Mouse (Mus musculus) CH12.LX (cell line): ENCODE data around the gene Lca5l. TPM values are rescaled to one million over a fixed set of nuclear protein-coding genes. Genes with fewer than 3 reads are reported as not detected.
A peak's percentile ranks its signal among the peaks of the same experiment; 100 is the strongest.
"Not testable (repeated sequence)": the region's sequence is repeated elsewhere in the genome, so short reads cannot be mapped to it uniquely, and the experiment has no call there.

Experiments used
- DNase-seq: peaks from one replicate; pipeline ENCODE4 v3.0.0-alpha.2; 2013; ENCODE audit errors: extremely low read depth
- H3K27ac ChIP-seq: 2 replicates; pipeline ENCODE4 v1.5.1; 2012; ENCODE audit warnings: low read depth, mild to moderate bottlenecking, control low read depth, moderate library complexity; ENCODE audit not compliant: insufficient read depth
- H3K27me3 ChIP-seq: replicated peaks from 2 replicates; pipeline ENCODE3; 2012; ENCODE audit warnings: inconsistent platforms
- H3K36me3 ChIP-seq, 2 experiments: replicated peaks in 1 of 2; 2 replicates each; pipeline versions ENCODE3 to v1.6.1; 2012; ENCODE audit warnings: inconsistent platforms in 1 of 2, low read length in 1 of 2, mild to moderate bottlenecking in 1 of 2, mixed read lengths in 1 of 2, moderate library complexity in 1 of 2; ENCODE audit not compliant: control insufficient read depth in 1 of 2, insufficient read depth in 1 of 2
- H3K4me1 ChIP-seq, 2 experiments: 2 replicates each; pipeline ENCODE4 v1.6.1; 2012; ENCODE audit warnings: inconsistent platforms in 1 of 2, moderate library complexity in 1 of 2; ENCODE audit not compliant: insufficient read depth in 2 of 2, control insufficient read depth in 1 of 2
- H3K4me2 ChIP-seq: 2 replicates; pipeline ENCODE4 v1.6.1; 2012; ENCODE audit warnings: low read depth, mild to moderate bottlenecking, control low read depth; ENCODE audit not compliant: poor library complexity, insufficient read depth, severe bottlenecking
- H3K4me3 ChIP-seq, 3 experiments: fragments of 150-350 bp in 1 of 3; sonication (generic) in 1 of 3; replicated peaks in 1 of 3; 2 replicates each; pipeline versions ENCODE3 to v1.5.1; 2011 to 2012; ENCODE audit warnings: low read depth in 2 of 3, low read length in 2 of 3, mild to moderate bottlenecking in 2 of 3, moderate library complexity in 2 of 3, control low read depth in 1 of 3, improper control_type of control experiment in 1 of 3, inconsistent platforms in 1 of 3, mixed read lengths in 1 of 3; ENCODE audit not compliant: poor library complexity in 1 of 3
- H3K79me2 ChIP-seq: replicated peaks from 2 replicates; pipeline ENCODE4 v1.6.1; 2012; ENCODE audit warnings: mild to moderate bottlenecking, moderate library complexity; ENCODE audit not compliant: control insufficient read depth, poor library complexity, insufficient read depth, severe bottlenecking; ENCODE audit errors: extremely low read depth
- H3K9ac ChIP-seq: 2 replicates; pipeline ENCODE4 v1.6.1; 2012; ENCODE audit warnings: low read depth, mild to moderate bottlenecking, control low read depth, moderate library complexity; ENCODE audit not compliant: insufficient read depth
- H3K9me3 ChIP-seq: replicated peaks from 2 replicates; pipeline ENCODE3; 2012; ENCODE audit warnings: low read length, inconsistent platforms, mixed read lengths
- BHLHE40 ChIP-seq: IDR thresholded peaks from 2 replicates; pipeline ENCODE4 v1.6.1; 2011; ENCODE audit warnings: mild to moderate bottlenecking, low read depth, low read length, improper control_type of control experiment
- CHD1 ChIP-seq: IDR thresholded peaks from 2 replicates; pipeline ENCODE4 v1.6.1; 2012; ENCODE audit warnings: low read depth, low read length, improper control_type of control experiment, inconsistent platforms
- CHD2 ChIP-seq: IDR thresholded peaks from 2 replicates; pipeline ENCODE4 v1.6.1; 2011; ENCODE audit warnings: low read length, improper control_type of control experiment
- CTCF ChIP-seq, 2 experiments: IDR thresholded peaks in 1 of 2; conservative IDR thresholded peaks in 1 of 2; 2 replicates each; pipeline ENCODE4 v1.5.1; 2011 to 2012; ENCODE audit warnings: low read depth in 2 of 2, low read length in 2 of 2, improper control_type of control experiment in 1 of 2, inconsistent platforms in 1 of 2, mild to moderate bottlenecking in 1 of 2, moderate library complexity in 1 of 2
- E2F4 ChIP-seq: IDR thresholded peaks from 2 replicates; pipeline ENCODE4 v1.6.1; 2011; ENCODE audit warnings: low read depth, low read length, improper control_type of control experiment; ENCODE audit not compliant: insufficient replicate concordance
- ELF1 ChIP-seq: IDR thresholded peaks from 2 replicates; pipeline ENCODE4 v1.6.1; 2014; ENCODE audit warnings: low read depth, mild to moderate bottlenecking, inconsistent platforms, low read length, improper control_type of control experiment
- EP300 ChIP-seq: IDR thresholded peaks from 2 replicates; pipeline ENCODE4 v1.6.1; 2011; ENCODE audit warnings: low read length, improper control_type of control experiment
- ETS1 ChIP-seq: conservative IDR thresholded peaks from 2 replicates; pipeline ENCODE4 v1.6.1; 2012; ENCODE audit warnings: low read depth, mild to moderate bottlenecking, inconsistent platforms, low read length, improper control_type of control experiment, moderate library complexity
- GABPA ChIP-seq: IDR thresholded peaks from 2 replicates; pipeline ENCODE4 v1.6.1; 2012; ENCODE audit warnings: low read depth, low read length, improper control_type of control experiment, inconsistent platforms; ENCODE audit not compliant: insufficient replicate concordance
- HCFC1 ChIP-seq: IDR thresholded peaks from 2 replicates; pipeline ENCODE4 v1.6.1; 2012; ENCODE audit warnings: low read depth, mild to moderate bottlenecking, inconsistent platforms, low read length, improper control_type of control experiment
- IRF4 ChIP-seq: IDR thresholded peaks from 2 replicates; pipeline ENCODE4 v1.6.1; 2014; ENCODE audit warnings: low read depth, mild to moderate bottlenecking, inconsistent platforms, low read length, improper control_type of control experiment
- JUN ChIP-seq: IDR thresholded peaks from 2 replicates; pipeline ENCODE4 v1.6.1; 2011; ENCODE audit warnings: low read depth, mild to moderate bottlenecking, low read length, improper control_type of control experiment, moderate library complexity; ENCODE audit not compliant: insufficient read depth
- JUND ChIP-seq: conservative IDR thresholded peaks from 2 replicates; pipeline ENCODE4 v1.6.1; 2011; ENCODE audit warnings: low read depth, low read length, improper control_type of control experiment
- KAT2A ChIP-seq: IDR thresholded peaks from 2 replicates; pipeline ENCODE4 v1.6.1; 2012; ENCODE audit warnings: low read length, improper control_type of control experiment, inconsistent platforms; ENCODE audit not compliant: insufficient replicate concordance
- MAFK ChIP-seq: IDR thresholded peaks from 2 replicates; pipeline ENCODE4 v1.6.1; 2011; ENCODE audit warnings: low read length, improper control_type of control experiment; ENCODE audit not compliant: insufficient replicate concordance
- MAX ChIP-seq: IDR thresholded peaks from 2 replicates; pipeline ENCODE4 v1.6.1; 2011; ENCODE audit warnings: low read length, improper control_type of control experiment
- MAZ ChIP-seq: IDR thresholded peaks from 2 replicates; pipeline ENCODE4 v1.6.1; 2012; ENCODE audit warnings: low read depth, mild to moderate bottlenecking, inconsistent platforms, low read length, improper control_type of control experiment, moderate library complexity
- MEF2A ChIP-seq: IDR thresholded peaks from 2 replicates; pipeline ENCODE4 v1.6.1; 2014; ENCODE audit warnings: low read depth, mild to moderate bottlenecking, inconsistent platforms, low read length, improper control_type of control experiment, borderline replicate concordance
- MXI1 ChIP-seq: IDR thresholded peaks from 2 replicates; pipeline ENCODE4 v1.6.1; 2011; ENCODE audit warnings: mild to moderate bottlenecking, low read depth, low read length, improper control_type of control experiment
- MYC ChIP-seq: IDR thresholded peaks from 2 replicates; pipeline ENCODE4 v1.6.1; 2011; ENCODE audit warnings: low read depth, mild to moderate bottlenecking, improper control_type of control experiment, low read length
- NELFE ChIP-seq: IDR thresholded peaks from 2 replicates; pipeline ENCODE4 v1.6.1; 2011; ENCODE audit warnings: low read depth, low read length, improper control_type of control experiment
- NRF1 ChIP-seq: IDR thresholded peaks from 2 replicates; pipeline ENCODE4 v1.6.1; 2014; ENCODE audit warnings: low read depth, mild to moderate bottlenecking, inconsistent platforms, low read length, improper control_type of control experiment, moderate library complexity
- PAX5 ChIP-seq: IDR thresholded peaks from 2 replicates; pipeline ENCODE4 v1.6.1; 2012; ENCODE audit warnings: low read length, inconsistent platforms, mixed read lengths
- POLR2A ChIP-seq: IDR thresholded peaks from 2 replicates; pipeline ENCODE4 v1.6.1; 2011; ENCODE audit warnings: low read depth, mild to moderate bottlenecking, improper control_type of control experiment, low read length
- POLR2AphosphoS2 ChIP-seq: IDR thresholded peaks from 2 replicates; pipeline ENCODE4 v1.6.1; 2011; ENCODE audit warnings: low read depth, low read length, improper control_type of control experiment
- RAD21 ChIP-seq: IDR thresholded peaks from 2 replicates; pipeline ENCODE4 v1.6.1; 2011; ENCODE audit warnings: low read depth, mild to moderate bottlenecking, low read length, improper control_type of control experiment, moderate library complexity
- RCOR1 ChIP-seq: conservative IDR thresholded peaks from 2 replicates; pipeline ENCODE4 v1.6.1; 2012; ENCODE audit warnings: low read depth, mild to moderate bottlenecking, inconsistent platforms, low read length, improper control_type of control experiment
- SIN3A ChIP-seq: IDR thresholded peaks from 2 replicates; pipeline ENCODE4 v1.6.1; 2012; ENCODE audit warnings: low read length, improper control_type of control experiment, inconsistent platforms
- SMC3 ChIP-seq: IDR thresholded peaks from 2 replicates; pipeline ENCODE4 v1.6.1; 2011; ENCODE audit warnings: low read depth, low read length, improper control_type of control experiment
- TBP ChIP-seq: conservative IDR thresholded peaks from 2 replicates; pipeline ENCODE4 v1.6.1; 2011; ENCODE audit warnings: low read depth, low read length, improper control_type of control experiment
- TCF12 ChIP-seq: IDR thresholded peaks from 2 replicates; pipeline ENCODE4 v1.6.1; 2014; ENCODE audit warnings: low read depth, mild to moderate bottlenecking, inconsistent platforms, low read length, improper control_type of control experiment
- UBTF ChIP-seq: IDR thresholded peaks from 2 replicates; pipeline ENCODE4 v1.6.1; 2012; ENCODE audit warnings: low read depth, mild to moderate bottlenecking, inconsistent platforms, low read length, improper control_type of control experiment, moderate library complexity
- USF1 ChIP-seq: IDR thresholded peaks from 2 replicates; pipeline ENCODE4 v1.6.1; 2014; ENCODE audit warnings: low read depth, mild to moderate bottlenecking, inconsistent platforms, low read length, improper control_type of control experiment
- USF2 ChIP-seq: conservative IDR thresholded peaks from 2 replicates; pipeline ENCODE4 v1.6.1; 2011; ENCODE audit warnings: low read depth, low read length, improper control_type of control experiment
- ZC3H11A ChIP-seq: IDR thresholded peaks from 2 replicates; pipeline ENCODE4 v1.6.1; 2012; ENCODE audit warnings: low read depth, mild to moderate bottlenecking, inconsistent platforms, low read length, improper control_type of control experiment
- ZKSCAN1 ChIP-seq: IDR thresholded peaks from 2 replicates; pipeline ENCODE4 v1.6.1; 2012; ENCODE audit warnings: low read depth, inconsistent platforms, low read length, improper control_type of control experiment, borderline replicate concordance
- ZMIZ1 ChIP-seq: IDR thresholded peaks from 2 replicates; pipeline ENCODE4 v1.6.1; 2012; ENCODE audit warnings: low read depth, mild to moderate bottlenecking, inconsistent platforms, low read length, improper control_type of control experiment
- ZNF384 ChIP-seq: IDR thresholded peaks from 2 replicates; pipeline ENCODE4 v1.6.1; 2012; ENCODE audit warnings: low read depth, low read length, improper control_type of control experiment, inconsistent platforms
- dilution Hi-C: fragments of 300-500 bp; cut with MboI; formaldehyde crosslinking; loops from 2 replicates; pipeline ENCODE4 v1.14.3; 2020; ENCODE audit warnings: low sequenced_read_pairs; ENCODE audit not compliant: extremely low pct_unique_long_range_greater_than_20kb, extremely low pct_ligation_motif_present
- in situ Hi-C: fragments of 300-500 bp; cut with MboI; formaldehyde crosslinking; loops from 3 replicates; pipeline ENCODE4 v1.14.3; 2019; ENCODE audit warnings: low sequenced_read_pairs, low pct_ligation_motif_present, low pct_unique_long_range_greater_than_20kb, mixed read lengths
- polyA plus RNA-seq: library from polyadenylated mRNA; unstranded; fragments of >175 nt; gene quantifications from 2 replicates; pipeline ENCODE4 v1.2.1, GENCODE M21; 2012; ENCODE audit warnings: low read depth; ENCODE audit not compliant: insufficient read length
- total RNA-seq, 2 experiments: library from RNA; depleted of rRNA; stranded (reverse); fragments of 300-350 nt in 1 of 2; fragments of >200 nt in 1 of 2; gene quantifications; 2 replicates each; pipeline ENCODE4 v1.2.3; 2012 to 2014

Gene Lca5l
- total and polyA plus RNA-seq, 3 experiments, result 0.04 to 0.33 TPM; not detected in 1

DNA sequence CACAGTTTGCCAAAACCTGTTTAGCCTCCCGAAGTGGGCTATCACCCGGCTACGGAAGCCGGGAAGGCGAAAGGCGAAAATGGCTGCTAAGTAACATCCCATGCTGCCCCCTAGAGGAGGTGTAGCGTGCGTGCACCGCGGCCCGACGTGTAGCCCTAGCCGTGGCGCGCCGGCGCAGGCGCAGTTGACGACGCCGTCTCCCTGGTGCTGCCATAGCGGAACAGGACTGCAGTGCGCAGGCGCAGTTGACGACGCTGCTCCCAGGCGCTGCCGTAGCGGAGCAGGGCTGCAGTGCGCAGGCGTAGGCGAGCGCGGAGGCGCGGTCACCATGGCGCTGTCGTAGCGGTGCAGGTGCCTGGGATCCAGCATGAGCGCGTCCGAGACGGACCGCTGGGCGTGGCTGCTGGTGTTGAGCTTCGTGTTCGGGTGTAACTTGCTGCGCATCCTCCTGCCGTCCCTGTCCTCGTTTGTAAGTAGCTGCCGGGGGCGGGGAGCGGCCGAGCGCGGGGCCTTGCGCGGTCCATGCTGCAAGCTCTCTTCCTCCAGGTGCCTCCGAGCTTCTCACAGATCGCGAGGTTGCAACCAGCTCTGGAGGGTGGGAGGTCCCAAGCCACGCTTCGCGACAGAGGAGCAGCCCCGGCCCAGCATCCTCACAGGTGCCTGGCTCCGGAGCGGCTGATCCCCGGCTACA, 46.8 kb downstream of the Lca5l start, which contains the start of gene Wrb:
TSS of gene Wrb (plus strand) at position 298 of the 691 bp plus-strand sequence.
- in situ Hi-C loops (no loop called here), dilution Hi-C loops (no loop called here)
- H3K4me1 ChIP-seq, result peaks cover 13 to 30% of the 10 kb centered on the region in 2 experiments

DNA sequence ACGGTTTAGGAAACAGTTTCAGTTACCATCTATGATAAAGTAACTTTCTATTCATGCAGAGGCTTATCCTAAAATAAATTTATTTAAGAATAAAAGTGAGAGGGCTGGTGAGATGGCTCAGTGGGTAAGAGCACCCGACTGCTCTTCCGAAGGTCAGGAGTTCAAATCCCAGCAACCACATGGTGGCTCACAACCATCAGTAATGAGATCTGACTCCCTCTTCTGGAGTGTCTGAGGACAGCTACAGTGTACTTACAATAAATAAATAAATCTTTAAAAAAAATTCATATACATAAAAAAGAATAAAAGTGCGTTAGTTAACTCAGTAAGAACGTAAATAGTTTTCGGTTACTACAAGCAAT, 47.3 kb downstream of the Lca5l start:
- H3K27me3 ChIP-seq, H3K4me2 ChIP-seq, DNase-seq, H3K9ac ChIP-seq, in situ Hi-C loops, dilution Hi-C loops, H3K27ac ChIP-seq: not testable (repeated sequence)
- H3K4me3 ChIP-seq, result peak overlapping the region in 2 of 3 experiments; percentile 54 to 64
- TF ChIP-seq MYC, result peak; percentile 18; the same call in 1 of the 2 replicates
- H3K36me3 ChIP-seq, result peaks cover 0 to 27% of the 10 kb centered on the region in 2 experiments
- peaks cover 13% of the 10 kb centered on the region for H3K79me2 ChIP-seq
- peaks cover 10% of the 10 kb centered on the region for H3K9me3 ChIP-seq
- H3K4me1 ChIP-seq, result peaks cover 13 to 30% of the 10 kb centered on the region in 2 experiments

More for the DNA sequence above, 46.8 kb downstream of the Lca5l start, which contains the start of gene Wrb:
- Histone ChIP-seq H3K9ac (peak within 1 kb of the TSS; percentile 50), H3K36me3 (peaks cover 0 to 31% of the 10 kb centered on the region in 2 experiments), H3K27ac (peak within 1 kb of the TSS; percentile 40), H3K27me3 (peaks cover 1% of the 10 kb centered on the region), H3K79me2 (peaks cover 13% of the 10 kb centered on the region), H3K4me3 (peak within 1 kb of the TSS; percentile 64 to 88 (median 84)), H3K4me2 (peak within 1 kb of the TSS; percentile 79), H3K9me3 (peaks cover 9% of the 10 kb centered on the region)
- TF ChIP-seq USF2 (no peak), EP300 (no peak), JUN (no peak), JUND (no peak), KAT2A (peak; percentile 77; the same call in 1 of the 2 replicates), SIN3A (peak; percentile 87), E2F4 (no peak), CHD1 (no peak), IRF4 (peak; percentile 57), HCFC1 (peak; percentile 87), NELFE (peak; percentile 95), MAFK (peak; percentile 17; the same call in 1 of the 2 replicates), ZMIZ1 (peak; percentile 79), POLR2A (peak; percentile 90), MEF2A (peak; percentile 81), RCOR1 (0 out of 2 replicates have a peak, but pooled peaks have one; percentile 55), UBTF (peak; percentile 67; the same call in 1 of the 2 replicates), MAX (peak; percentile 90), USF1 (no peak; the same call in 1 of the 2 replicates), RAD21 (peak; percentile 68), SMC3 (peak; percentile 55; the same call in 1 of the 2 replicates), BHLHE40 (peak; percentile 37), MXI1 (peak; percentile 97), NRF1 (peak; percentile 97), POLR2AphosphoS2 (peak; percentile 82; the same call in 1 of the 2 replicates), TBP (peak; percentile 78; the same call in 1 of the 2 replicates), MYC (peak; percentile 81; the same call in 1 of the 2 replicates), ZKSCAN1 (no peak), ZNF384 (no peak), ELF1 (peak; percentile 93), TCF12 (peak; percentile 83), MAZ (peak; percentile 64; the same call in 1 of the 2 replicates), GABPA (no peak), ETS1 (0 out of 2 replicates have a peak, but pooled peaks have one; percentile 9), CHD2 (peak; percentile 80), CTCF (conservative IDR thresholded peaks at IDR 0.05 in 1 of 2, IDR thresholded peaks at IDR 0.05 in 1 of 2; ENCODE audit: low read depth in 2 of 2, low read length in 2 of 2) (peak; percentile 75 to 98), ZC3H11A (no peak), PAX5 (no peak)
- TF ChIP-seq, all 38 proteins: peak for 26
- peak; percentile 100 for DNase-seq
